Mouse (Mus musculus): Measurements from ENCODE around the gene Sap30. TPM values are rescaled to one million over a fixed set of nuclear protein-coding genes. Genes with fewer than 3 reads are reported as not detected.
"Not testable (repeated sequence)": the region's sequence is repeated elsewhere in the genome, so short reads cannot be mapped to it uniquely, and the experiment has no call there.

The Sap30 gene
- total RNA-seq, 2 experiments from 2014 or later, result 9.6 to 15.4 TPM

GRCm38 (mm10) chr8:57498847-57499511, 11.3 kb upstream of the Sap30 start:
- peak; percentile 58 to 80 for DNase-seq

DNA sequence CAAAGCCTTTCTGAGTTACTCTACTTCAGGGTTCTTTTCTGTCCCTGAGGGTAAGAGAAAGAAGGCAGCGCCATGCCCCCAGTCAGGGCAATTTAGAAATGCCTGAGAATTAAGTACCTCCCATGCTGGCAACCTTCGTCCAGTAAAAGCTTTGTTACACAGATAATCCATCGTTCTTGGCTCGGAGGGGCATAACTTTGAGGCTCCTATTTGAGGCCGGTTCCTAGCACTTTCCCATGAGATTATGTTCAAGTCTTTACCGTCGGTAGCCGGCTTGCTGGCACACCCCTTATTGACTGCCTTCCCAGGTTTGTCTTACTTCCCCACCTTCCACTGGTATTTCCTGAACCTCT, 10.8 kb upstream of the Sap30 start:
- no peak for DNase-seq

- no peak for DNase-seq
These were observed 4.2 kb upstream of the Sap30 start for GRCm38 (mm10) chr8:57491873-57492272.

DNA sequence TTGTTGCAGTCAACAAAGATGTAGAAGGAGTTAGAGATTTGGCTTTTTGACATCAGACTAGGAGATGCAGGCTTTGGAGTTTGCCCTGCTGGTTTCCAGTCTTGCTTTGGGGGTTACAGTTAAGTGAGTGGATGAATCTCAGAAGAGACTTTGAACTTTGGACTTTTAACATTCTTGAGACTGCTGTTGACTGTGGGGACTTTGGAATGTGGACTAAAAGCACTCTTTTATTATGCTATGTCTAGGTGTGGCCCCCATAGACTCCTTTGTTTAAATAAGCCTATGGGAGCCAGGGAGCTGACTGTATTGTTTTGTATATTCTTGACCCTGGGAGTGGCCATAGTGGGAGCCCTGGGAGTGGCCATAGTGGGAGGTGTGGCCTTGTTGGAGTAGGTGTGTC, 2.2 kb upstream of the Sap30 start:
- DNase-seq, result no peak

DNA sequence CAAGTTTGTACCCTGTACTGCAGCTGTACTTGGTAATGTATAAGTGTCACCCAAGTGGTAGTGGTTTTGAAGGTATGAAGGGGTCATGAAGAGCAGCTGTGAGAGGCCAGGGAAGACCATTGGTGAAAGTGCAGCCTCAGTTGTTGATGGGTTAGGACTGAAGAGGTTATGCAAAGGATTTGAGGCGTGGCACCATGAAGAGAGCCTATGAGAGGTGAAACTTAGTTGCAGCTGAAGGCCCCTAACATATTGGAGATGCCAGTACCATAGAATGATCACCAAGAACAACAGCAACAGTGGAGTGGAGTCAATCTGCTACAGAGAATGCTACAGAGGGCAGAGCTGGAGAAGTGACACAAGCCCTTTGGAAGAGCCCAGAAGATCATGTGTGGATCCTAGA, 1.7 kb upstream of the Sap30 start:
- DNase-seq, result no peak

- DNase-seq, result peak; percentile 74 to 77
These were observed 679 bp upstream of the Sap30 start for GRCm38 (mm10) chr8:57488312-57488765.

DNA sequence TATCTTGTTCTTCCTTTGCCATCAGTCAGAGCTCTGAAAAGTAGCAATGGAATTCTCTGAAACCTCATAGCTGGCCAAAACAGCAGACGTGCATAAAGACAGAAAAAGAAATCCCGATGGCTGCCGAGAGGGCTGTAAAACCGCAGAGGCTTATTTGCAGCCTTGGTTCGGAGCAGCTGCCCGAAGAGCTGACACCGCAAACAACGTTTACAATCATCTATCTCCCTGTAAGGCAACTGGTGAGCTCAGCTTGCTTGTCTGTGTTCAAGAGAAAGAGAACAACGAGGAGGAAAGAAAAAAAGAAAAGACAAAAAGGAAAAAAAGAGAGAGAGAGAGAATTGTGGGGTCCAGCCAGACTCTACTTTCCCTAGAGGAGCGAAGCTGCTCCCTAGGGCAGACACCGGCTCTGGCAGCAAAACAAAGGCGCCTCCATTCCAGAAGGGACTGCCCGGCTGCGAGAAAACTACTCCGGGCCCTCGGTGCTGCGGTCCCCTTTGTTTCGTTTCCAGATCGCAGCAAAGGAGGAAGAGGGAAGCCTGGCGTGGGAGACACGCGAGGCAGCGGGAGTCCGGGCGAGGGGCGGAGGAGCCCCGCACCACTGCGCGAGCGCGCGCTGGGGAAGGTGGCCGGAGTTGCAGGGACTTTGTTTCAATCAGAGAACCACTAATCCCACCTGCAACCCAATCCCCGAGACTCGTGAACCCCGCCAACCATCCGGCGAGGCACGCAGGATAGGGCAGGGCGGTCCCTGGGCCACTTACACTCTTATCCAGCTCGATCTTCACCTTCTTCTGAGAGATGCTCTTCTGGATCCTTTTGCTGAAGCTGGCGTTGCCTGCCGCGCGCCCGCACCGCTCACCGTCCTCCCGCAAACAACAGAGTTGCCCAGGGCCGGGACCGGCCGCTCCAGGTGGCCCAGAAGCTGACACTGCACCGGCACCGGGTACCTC, 894 bp downstream of the Sap30 start:
- DNase-seq, result peak; percentile 56 to 74

DNA sequence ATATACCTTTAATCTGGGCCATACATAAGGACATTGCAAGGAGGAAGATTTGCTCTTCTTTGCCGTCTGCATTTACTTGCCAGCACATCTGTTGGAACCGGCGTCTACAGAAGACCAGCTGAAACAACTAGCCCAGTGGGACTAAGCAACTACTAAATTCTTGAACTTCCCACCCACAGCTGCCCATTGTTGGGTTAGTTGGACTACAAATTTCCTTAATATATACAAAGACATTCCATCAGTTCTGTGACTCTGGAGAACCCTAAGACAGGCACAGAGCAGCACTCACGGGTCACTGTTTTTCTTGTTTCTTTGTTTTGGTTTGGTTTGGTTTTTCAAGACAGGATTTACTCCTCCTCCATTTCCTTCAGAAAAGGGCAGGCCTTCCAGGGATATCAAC, 7.1 kb downstream of the Sap30 start:
- DNase-seq, result no peak

- DNase-seq, result no peak
These were observed 8.0 kb downstream of the Sap30 start for GRCm38 (mm10) chr8:57479700-57480099.

DNA sequence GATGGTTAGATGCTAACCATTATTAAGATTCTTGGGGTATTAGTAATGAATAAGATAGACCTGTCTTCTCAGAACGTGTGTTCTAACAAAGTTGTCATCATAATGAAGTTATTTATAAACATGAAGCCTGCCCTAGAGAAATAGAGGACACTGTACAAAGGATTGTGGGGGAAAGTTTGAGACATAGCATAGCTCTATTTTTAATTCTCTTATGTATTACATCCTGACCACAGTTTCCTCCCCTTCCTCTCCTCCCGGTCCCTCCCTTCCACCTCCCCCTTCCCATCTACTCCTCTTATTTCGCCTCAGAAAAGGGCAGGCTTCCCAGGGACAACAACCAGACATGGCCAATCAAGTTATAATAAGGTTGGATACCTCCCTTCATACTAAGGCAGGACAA, 9.3 kb downstream of the Sap30 start:
- no peak for DNase-seq

GRCm38 (mm10) chr8:57473751-57474150, 13.9 kb downstream of the Sap30 start:
- DNase-seq, result no peak

GRCm38 (mm10) chr8:57470863-57471262, 16.8 kb downstream of the Sap30 start:
- no peak for DNase-seq

DNA sequence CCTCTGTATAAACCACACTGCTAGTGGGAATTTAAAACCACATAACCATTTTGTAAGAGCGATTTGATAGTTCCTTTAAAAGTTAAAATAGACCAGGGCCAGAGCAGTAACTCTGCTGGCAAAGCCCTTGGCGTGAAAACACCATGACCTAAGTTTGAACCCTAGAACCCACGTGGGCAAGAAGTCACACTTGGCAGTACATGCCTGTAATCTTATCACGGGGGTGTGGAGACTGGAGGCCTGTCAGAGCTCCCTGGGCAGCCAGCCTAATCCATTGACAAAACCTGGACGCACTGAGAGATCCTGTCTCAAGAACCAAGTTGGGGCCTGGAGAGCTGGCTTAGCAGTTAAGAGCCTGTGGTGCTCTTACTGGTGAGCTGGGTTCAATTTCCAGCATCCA, 19.0 kb downstream of the Sap30 start:
- peak; percentile 90 to 94 for DNase-seq

- DNase-seq, result no peak
These were observed 23.9 kb downstream of the Sap30 start for GRCm38 (mm10) chr8:57463757-57464156.

DNA sequence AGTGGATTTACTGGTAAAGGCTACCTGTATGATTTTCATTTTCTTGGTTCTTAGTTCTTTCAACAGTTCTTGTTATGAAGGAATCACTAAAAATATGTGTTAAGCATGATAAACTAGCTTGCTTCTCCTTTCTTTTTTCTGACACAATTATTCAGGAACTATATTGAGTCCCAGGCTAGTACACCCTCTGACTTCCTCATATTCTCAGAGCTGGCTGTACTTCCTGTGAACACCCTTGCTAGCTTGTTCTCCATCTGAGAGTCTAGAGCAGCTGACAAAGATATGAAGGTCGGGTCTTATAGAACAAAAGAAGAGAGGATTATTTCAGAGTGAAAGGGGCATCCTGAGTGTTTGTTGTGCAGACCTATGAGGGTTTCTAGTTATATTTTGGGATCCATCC, 24.8 kb downstream of the Sap30 start:
- peak in 1 of 2 experiments; percentile 9 for DNase-seq

DNA sequence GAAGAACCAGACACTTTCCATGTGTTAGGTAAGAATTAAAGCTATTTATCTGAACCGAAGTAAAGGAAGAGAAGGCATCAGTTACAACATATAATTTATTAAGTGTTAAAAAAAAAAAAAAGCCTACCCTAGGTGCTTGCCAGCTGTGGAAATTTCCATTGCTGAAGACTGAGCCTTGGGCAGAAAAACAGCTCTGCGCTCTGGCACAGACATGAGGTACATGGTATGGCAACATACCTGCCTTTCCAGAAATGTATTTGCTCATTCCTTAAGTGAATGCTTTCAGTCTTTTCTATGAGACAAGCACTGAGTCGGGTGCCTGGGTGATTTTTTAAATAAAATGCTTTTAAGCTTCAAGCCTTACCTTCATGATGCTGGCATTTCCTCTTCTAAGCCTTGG, 29.7 kb downstream of the Sap30 start:
- no peak for DNase-seq

- DNase-seq, result peak in 1 of 2 experiments; percentile 7
These were observed 30.5 kb downstream of the Sap30 start for GRCm38 (mm10) chr8:57457152-57457551.

DNA sequence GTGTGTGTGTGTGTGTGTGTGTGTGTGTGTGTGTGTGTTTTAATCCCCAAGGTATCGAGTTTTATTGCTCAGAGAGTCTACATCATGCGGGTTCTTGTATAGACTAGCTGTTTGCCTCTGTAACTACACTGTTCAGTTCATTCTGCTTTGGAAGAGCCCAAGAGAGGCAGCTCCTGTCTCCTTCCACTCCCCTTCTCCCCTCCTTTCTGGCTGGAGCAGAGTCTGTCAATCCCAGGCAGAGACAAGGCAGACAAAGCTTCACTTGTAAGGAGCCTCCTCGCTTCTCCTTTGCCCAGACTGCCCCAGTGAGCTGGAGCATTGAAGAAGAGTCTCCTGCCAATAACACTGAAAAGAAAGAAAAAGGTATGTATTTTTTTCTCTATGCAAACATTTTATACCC, 31.9 kb downstream of the Sap30 start, which contains the start of gene Scrg1:
TSS of gene Scrg1 (plus strand) at position 159 of the 400 bp plus-strand sequence.
- DNase-seq, result no peak

DNA sequence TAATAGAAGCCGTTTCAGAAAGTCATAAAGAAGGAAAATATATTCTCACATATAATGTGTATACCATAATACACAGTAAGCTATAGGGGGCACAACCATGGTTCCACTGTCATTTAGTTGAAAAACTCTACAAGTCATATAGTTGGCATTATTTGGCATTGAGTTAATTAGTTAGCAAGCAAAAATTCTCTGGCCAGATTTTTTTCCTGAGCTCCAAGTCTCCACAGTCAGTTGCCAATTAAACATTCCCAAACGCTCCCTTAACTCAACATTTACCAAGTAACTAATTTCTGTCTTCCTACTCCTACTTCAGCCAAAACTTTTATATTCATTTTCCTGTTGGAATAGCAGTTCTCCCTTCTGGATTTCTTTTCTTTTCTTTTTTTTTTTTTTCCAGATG, 34.3 kb downstream of the Sap30 start:
- no peak for DNase-seq

DNA sequence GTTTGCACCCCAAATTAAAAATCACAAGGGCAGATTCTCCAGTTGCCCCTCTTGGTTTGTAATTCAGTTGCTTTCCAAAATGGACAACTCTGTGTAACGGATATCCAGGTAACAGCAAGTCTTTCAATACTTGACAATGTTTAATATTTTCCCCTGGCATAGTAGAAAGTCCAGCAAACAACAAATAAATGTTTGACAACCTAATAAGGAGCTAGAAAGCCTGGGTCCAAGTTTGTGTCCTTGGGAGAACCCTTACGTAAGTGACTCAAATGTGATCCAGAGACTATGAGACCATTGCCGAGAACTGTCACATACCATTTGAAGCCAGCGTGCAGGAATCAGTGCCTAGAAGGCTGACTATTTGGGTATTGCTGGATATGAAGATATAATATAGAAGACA, 35.8 kb downstream of the Sap30 start:
- DNase-seq, result no peak

DNA sequence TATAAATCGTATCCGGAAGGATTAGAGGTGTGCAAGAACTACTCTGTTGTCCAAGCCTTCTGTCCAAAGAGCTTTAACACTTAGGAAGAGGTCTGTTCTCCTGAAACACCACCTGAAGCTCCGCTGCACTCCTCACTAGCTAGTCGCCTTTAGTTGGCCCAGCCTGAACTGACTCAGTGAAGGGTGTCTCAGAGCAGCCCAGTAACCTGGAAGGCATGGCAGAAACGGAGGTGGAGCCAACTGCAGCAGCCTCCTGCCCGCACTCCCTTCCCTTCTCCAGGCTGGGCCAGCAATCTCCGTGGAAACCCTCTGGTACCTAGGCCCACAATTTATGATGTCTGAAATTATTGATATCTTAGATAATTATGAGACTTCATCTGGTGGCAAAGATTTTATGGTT, 36.9 kb downstream of the Sap30 start:
- no peak for DNase-seq

- DNase-seq, result not testable (repeated sequence)
These were observed 41.8 kb downstream of the Sap30 start for GRCm38 (mm10) chr8:57445901-57446300.

DNA sequence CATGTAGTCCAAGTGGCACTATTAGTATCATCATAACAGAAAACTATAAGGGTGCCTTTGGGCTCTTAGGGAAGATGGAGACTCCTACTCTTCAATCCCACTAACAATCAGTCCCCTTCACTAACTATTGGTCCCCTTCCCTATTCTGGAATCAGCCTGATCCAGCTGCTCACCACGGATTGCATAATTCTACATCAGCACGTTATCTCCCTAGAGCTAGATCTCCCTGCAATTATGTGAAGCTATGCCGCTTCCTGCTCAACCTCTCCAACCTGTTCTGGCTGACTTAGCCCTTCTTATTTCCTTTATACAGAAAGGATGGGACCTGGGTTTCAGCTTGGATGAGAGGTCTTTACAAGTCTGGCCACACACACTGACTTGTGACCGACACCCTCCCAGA, 44.4 kb downstream of the Sap30 start:
- DNase-seq, result no peak

All from heart, adult 18-20 months (tissue).